Mouse (Mus musculus) left cerebral cortex, postnatal 36 days (tissue): ENCODE measurements around the gene Dclk3. TPM values are rescaled to one million over a fixed set of nuclear protein-coding genes. Genes with fewer than 3 reads are reported as not detected.
A peak's percentile ranks its signal among the peaks of the same experiment; 100 is the strongest.

Experiments used
- DNase-seq, 2 experiments: peaks; one replicate each; pipeline ENCODE4 v3.0.0; 2021 to 2022; ENCODE audit warnings: low spot score in 2 of 2, mixed read lengths in 1 of 2
- intact Hi-C: fragments of 180-260 bp; cut with DNase I; formaldehyde crosslinking; loops from one replicate; pipeline ENCODE4 v1.15.1; 2025
- total RNA-seq, 2 experiments: library from RNA; stranded (reverse); gene quantifications; 2 replicates each; pipeline ENCODE4 v1.2.3; 2021

Gene Dclk3
- total RNA-seq, 2 experiments from 2014 or later = 53.8 to 57.3 TPM

DNA sequence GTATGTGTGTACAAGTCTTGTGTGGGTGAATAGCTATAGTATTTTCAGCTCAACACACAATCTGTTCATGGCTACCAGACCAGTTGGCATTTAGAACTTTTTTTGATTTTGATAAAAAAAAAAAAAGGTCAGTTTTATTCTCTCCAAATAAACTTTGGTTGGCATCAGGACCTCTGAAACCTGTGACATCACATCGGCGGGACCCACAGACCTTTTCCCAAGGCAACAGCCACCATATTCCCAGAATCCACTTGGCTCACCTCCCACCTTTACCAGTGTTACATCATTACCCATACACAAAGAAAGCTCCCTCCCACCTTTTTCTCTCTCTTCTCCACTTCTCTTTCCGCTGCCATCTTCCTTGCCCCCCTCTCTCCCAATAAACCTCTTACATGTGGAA is 36.4 kb downstream of the Dclk3 start:
- DNase-seq = no peak
- intact Hi-C loops = loop anchor here (5.0 to 10.0 kb wide), 3 partner anchors 33 to 188 kb away; no protein-coding TSS in a partner anchor

DNA sequence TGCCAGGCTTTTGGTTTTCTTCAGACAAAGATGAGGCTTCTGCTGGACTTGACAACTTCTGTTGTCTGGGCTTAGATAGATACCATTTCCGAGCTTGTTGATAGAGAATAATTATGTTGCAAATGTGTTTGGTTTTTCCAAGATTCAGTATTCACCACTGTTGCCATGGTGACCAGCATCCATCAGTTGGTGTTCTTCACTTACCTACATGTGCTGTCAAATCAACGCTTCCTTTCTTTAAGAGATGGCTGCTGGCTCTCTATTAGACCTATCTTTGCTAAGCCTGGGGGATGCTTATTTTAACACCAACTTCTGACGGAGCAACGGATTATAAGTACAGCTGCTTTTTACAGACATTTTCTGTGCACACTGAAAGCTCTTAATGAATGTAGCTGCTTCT is 37.1 kb downstream of the Dclk3 start:
- DNase-seq = no peak
- intact Hi-C loops = loop anchor here (5.0 to 10.0 kb wide), 3 partner anchors 34 to 189 kb away; no protein-coding TSS in a partner anchor

DNA sequence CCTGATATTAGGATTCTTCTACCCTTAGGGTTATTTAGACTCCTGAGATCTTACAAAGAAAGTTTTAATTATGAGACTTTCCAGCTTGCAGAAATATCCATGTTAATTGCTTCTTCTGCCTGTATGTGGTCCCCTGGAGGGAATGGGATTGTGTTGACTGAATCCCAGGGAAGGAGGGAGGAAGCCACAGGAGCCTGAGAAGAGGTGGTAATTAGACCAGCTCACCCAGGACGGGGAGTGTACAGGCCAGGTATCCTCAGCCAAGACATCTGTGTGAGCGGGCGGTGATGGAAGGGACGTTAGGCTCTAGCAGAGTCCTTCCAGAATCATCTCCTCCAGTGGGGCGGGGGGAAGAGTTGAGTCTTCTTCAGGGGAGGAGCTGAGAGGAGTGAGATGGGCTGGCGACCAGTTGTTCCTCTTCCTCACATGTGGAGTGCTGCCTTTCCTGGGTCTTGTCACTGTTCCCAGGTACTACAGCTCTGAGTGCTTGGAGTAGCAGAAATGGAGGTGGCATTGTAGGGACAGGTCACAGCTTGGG is 37.7 kb downstream of the Dclk3 start:
- no peak for DNase-seq
- intact Hi-C loops = loop anchor here (5.0 to 10.0 kb wide), 3 partner anchors 34 to 189 kb away; no protein-coding TSS in a partner anchor

DNA sequence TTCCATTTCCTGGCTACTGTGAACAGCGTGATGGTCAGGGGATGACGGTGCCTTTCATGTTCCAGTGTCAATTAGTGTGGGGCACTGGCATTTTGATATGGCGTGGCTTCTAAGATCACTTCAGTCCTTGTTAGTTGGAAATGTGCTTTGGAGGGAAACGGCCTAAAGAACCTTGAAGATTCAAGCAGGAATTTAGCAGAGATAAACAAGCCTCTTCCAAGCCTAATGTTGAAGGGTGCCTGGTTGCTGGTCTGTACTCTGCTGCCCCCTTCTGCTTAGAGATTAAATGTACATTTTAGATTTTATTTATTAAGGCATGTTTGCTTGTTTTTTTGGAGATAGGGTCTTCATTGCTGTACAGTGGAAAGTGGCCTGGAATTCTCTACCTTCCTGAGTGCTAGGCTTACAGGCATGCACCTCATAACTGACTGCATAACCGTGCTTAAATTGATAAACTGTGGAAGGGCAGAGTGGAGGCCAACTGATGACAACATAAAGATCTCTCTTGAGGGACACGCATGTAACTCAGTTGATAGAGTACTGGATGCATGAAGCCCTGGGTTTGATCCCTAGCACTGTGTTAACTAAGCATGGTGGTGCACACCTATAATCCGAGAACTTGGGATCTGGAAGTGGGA is 40.1 kb downstream of the Dclk3 start:
- intact Hi-C loops = loop anchor here (2.0 to 10.0 kb wide), 4 partner anchors 37 to 192 kb away; no protein-coding TSS in a partner anchor
- no peak for DNase-seq

DNA sequence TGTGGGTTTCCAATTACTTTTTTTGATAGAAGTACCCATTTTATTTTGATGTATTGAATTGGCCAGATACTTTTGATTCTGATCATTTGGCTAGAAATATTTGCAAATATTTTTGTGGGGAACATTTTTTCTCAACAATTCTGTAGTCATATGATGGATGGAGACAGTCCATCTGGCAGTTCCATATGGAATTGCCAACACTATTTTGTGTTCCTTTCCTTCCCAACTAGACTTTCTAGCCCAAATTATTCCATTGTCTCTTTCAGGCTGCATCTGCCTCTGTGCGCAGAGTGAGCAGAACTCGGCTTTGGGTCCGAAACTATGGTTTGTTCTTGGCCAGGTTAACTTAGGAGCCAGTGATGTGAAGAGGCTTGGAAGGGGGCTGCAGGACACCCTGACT is 42.1 kb downstream of the Dclk3 start:
- DNase-seq = no peak
- intact Hi-C loops = no loop called here

DNA sequence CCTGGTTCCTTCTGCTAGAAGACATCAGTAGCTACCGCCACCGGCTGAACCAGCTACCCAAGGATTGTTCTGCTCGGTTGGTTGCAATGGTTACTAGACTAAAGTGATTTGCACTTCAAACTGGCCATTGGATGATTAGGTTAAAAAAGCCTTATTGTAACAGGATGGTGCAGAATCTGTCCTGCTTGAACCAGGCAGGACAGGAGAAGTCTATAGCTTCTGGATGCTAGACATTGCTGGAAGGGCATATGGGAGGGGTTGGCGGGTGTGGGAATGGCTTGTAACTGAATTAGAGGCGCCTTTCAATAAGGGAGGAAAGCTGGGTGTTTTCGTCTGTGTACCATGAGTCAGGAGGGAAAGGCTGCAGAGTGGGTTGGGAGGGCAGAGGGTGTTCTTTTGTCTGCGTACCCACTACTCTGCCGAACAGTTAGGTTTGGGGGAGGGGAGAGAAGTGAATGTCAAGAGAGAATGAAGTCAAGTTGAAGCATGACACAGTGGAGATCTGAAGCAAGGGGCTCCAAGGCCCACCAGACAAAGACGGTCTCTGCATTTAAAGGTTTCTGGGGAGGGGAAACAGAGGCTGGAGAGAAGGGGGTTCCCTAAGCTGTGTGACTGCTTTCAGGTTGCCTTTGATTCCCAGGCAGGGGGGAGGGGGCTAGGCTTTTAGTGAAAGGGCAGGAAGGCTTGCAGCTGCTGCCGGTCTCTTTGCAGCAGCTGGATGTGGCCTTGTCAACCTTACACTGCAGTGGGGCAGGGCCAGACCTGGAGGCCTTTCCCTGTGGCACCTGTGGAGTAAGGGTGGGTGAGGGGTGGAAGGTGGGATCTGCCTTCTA is 48.0 kb downstream of the Dclk3 start:
- intact Hi-C loops = no loop called here
- no peak for DNase-seq

- intact Hi-C loops = no loop called here
- no peak for DNase-seq
Measured at GRCm38 (mm10) chr9:111490583-111490982, 51.7 kb downstream of the Dclk3 start.

- DNase-seq = no peak
- intact Hi-C loops = no loop called here
Measured at GRCm38 (mm10) chr9:111491280-111491679, 52.4 kb downstream of the Dclk3 start.

GRCm38 (mm10) chr9:111493490-111493889 is 54.6 kb downstream of the Dclk3 start:
- DNase-seq = no peak
- intact Hi-C loops = no loop called here

GRCm38 (mm10) chr9:111495561-111495960 is 56.7 kb downstream of the Dclk3 start:
- intact Hi-C loops = no loop called here
- peak; percentile 50 to 56 for DNase-seq

DNA sequence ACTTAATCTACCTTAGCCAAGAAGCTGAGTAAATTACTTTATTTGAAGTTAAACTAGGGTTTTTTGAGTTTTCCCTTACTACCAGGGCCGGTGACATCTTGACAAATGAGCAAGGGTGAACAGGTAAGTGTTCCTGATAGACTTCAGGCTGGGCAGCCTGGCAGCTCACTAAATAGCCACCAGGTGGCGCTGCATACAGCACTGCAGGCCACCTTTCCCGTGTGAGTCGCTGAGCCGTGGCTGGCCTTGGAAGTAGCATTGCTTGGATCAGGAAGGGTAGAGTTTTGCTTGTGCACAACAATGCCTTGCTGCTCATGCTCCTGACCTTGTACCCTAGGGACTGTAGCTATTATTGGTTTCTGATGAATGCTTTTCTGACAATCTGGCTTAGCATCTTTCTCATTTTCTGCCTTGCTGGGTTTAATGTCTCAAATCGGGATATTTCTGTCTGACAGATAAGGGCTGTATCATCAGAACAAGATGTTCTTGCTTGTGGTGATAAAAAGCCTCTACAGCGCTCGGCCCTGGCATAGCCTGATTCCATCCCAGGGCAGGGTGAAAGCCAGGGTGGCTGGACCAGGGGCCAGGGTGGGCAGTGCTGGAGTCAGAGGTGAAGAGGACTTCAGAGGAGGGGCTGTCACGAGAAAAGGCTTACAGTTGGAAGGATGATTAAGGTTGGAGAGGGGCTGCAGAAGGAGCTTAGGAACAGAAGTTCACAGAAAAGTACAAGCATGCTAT is 58.4 kb downstream of the Dclk3 start:
- intact Hi-C loops = loop anchor here (1.0 kb wide), 1 partner anchor 421 kb away; no protein-coding TSS in a partner anchor
- DNase-seq = peak; percentile 72 to 75

- intact Hi-C loops = no loop called here
- no peak for DNase-seq
Measured at GRCm38 (mm10) chr9:111500211-111500610, 61.3 kb downstream of the Dclk3 start.

DNA sequence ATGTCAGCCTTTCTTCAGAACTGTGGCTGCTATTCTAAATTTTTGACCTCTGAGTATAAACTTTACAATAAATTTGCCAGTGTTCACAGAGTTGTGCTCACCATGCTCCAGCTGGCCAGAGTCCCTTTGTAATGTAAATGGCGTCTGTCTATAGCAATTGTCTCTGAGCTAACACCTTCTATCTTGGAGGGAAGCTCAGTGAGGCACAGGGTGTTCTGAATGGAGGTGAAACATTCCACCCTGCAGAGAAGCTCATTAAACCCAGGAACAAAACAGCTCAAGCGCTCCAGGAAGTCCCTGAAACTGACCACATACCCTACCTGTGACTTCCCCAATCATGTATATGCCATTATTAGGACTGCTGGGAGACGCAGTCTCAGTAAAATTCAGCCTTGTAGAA is 67.2 kb downstream of the Dclk3 start:
- intact Hi-C loops = no loop called here

DNA sequence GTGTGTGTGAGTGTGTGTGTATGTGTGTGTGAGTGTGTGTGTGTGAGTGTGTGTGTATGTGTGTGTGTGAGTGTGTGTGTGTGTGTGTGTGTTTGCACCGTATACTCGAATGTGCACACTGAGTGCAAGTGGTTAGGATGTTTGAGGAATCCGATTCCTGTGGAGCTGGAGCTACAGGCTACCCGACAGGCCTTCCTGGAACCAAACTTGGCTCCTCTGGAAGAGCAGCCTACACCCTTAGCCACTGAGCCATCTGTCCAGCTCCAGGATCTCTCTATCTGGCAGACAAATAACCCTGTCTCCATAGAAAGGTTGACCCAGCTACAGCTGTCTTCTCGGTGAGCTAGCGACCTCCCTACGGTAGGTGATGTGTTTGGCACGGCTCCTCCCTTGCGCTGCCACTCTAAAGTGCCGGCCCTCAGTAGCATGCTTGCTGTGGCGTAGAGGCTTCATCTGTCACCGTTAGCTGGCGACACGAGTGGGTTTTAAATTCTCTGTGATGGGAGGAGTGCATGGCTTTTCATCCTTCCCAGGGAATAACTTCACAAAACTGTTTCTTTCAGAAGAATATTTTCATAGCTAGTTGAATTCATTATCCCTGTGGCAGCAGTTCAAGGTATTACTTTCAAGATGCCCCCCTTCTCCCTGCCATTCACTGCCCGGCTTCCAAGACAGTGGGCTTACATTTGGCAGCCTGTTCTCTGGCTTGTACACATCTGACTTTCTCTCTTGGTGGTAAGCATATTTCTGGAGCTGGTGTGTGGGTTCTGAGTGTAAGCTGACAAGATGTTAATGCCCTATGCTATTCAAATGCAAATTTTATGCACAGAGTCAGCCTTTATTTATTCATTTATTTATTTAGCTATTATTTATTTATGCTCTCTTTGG is 75.9 kb downstream of the Dclk3 start:
- intact Hi-C loops = no loop called here
- peak in 1 of 2 experiments; percentile 18 for DNase-seq

More for the DNA sequence above, 67.2 kb downstream of the Dclk3 start:
- no peak for DNase-seq

DNA sequence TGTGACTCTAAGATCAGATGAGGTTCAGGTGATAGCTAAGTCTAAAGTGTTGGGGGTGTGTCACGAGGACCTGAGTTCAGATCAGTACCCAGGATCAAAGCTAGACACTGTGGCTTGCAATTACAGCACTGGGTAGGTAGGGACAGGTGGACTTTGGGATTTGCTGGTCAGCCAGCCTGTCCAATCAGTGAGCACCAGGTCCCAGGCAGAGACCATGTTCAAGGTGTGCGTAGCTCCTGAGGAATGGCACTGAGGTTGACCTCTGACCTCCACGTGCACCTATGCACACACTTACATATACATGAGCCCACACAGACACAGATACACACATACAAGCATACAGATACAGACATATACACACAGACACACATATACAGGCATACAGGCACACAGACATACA is 76.7 kb downstream of the Dclk3 start:
- intact Hi-C loops = no loop called here
- DNase-seq = no peak

- DNase-seq = no peak
- intact Hi-C loops = no loop called here
Measured at GRCm38 (mm10) chr9:111522226-111522625, 83.3 kb downstream of the Dclk3 start.

DNA sequence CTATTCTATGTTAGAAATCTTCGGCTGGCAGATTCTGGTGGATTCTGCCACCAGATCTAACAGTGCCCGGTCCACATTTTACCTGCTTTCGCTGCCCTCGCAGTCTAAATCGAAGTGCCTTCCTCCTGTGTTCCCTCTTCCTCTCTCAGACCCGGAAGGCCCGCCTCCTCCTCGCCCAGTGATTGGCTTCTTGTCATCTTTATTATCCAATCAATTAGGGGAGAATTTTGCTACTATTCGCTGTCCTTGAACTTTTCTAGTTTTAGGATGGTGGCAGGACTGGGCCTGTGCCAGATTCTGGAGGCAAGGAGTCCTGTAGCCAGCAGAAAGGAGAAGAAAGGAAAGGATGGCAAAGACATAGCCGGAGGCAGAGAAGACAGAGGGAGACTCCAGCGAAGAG is 84.2 kb downstream of the Dclk3 start:
- intact Hi-C loops = no loop called here
- DNase-seq = no peak

DNA sequence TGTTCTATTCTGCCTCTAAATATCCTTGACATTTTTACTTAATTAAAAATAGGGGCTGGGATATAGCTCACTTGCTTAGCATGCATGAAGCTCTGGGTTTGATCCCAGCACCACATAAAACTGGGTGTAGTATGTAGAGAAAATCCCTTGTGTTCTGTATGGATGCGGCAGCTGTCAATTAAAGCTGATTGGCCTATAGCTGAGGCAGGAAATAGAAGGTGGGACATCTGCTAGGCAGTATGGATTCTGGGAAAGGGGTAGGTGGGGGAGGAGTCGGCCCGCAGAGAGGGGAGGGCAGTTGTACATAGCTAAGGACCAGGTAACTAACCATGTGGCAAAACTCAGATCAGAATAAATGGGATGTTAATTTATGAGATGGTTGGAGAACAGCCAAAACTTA is 85.0 kb downstream of the Dclk3 start:
- no peak for DNase-seq
- intact Hi-C loops = no loop called here
